Mouse (Mus musculus): ENCODE measurements around the gene Cacna1h. TPM values are rescaled to one million over a fixed set of nuclear protein-coding genes. Genes with fewer than 3 reads are reported as not detected.

The Cacna1h gene
- polyA plus RNA-seq, 1 experiment from 2014 or later, result 2.2 TPM

GRCm38 (mm10) chr17:25333943-25334342 is 99.6 kb downstream of the Cacna1h start:
- H3K4me1 ChIP-seq (ENCODE audit: control insufficient read depth, insufficient read depth, low read length), result no peaks in the 10 kb centered on the region

GRCm38 (mm10) chr17:25332321-25332720 is 101.3 kb downstream of the Cacna1h start:
- no peak for ATAC-seq
- no peak overlapping the region for H3K27ac ChIP-seq (ENCODE audit: low read length)
- no peak overlapping the region for H3K4me2 ChIP-seq (ENCODE audit: low read depth, low read length)
- H3K36me3 ChIP-seq (ENCODE audit: control insufficient read depth, insufficient read depth, low read length), result no peaks in the 10 kb centered on the region
- H3K9ac ChIP-seq (ENCODE audit: low read depth, low read length), result no peak overlapping the region
- no peaks in the 10 kb centered on the region for H3K27me3 ChIP-seq (replicated peaks; ENCODE audit: control insufficient read depth, insufficient read depth, low read length)
- H3K9me3 ChIP-seq (ENCODE audit: control insufficient read depth, low read length), result no peaks in the 10 kb centered on the region
- WGBS, result 80% methylated on average over 9 of the region's 9 CpGs
- H3K4me3 ChIP-seq (ENCODE audit: low read length), result no peak overlapping the region
- H3K4me1 ChIP-seq (ENCODE audit: control insufficient read depth, insufficient read depth, low read length), result no peaks in the 10 kb centered on the region

More at GRCm38 (mm10) chr17:25333943-25334342, 99.6 kb downstream of the Cacna1h start:
- ATAC-seq, result no peak
- Histone ChIP-seq H3K4me2 (ENCODE audit: low read depth, low read length) (no peak overlapping the region), H3K9ac (ENCODE audit: low read depth, low read length) (no peak overlapping the region), H3K27ac (ENCODE audit: low read length) (no peak overlapping the region), H3K27me3 (replicated peaks; ENCODE audit: control insufficient read depth, insufficient read depth, low read length) (no peaks in the 10 kb centered on the region), H3K36me3 (ENCODE audit: control insufficient read depth, insufficient read depth, low read length) (no peaks in the 10 kb centered on the region), H3K4me3 (ENCODE audit: low read length) (no peak overlapping the region), H3K9me3 (ENCODE audit: control insufficient read depth, low read length) (no peaks in the 10 kb centered on the region)
- 3% methylated on average over 8 of the region's 8 CpGs for WGBS

Other genes starting within 250 kb of the Cacna1h start
- gene BC003965, start 249.2 kb downstream of the Cacna1h start, polyA plus RNA-seq (2015; fragmentation: Nextera tagmentation; extraction: Ambion mirVana), result 35.1 and 39.7 TPM in 2 replicates
- 4.8 and 5.3 TPM in 2 replicates for gene Unkl, start 245.4 kb downstream of the Cacna1h start, polyA plus RNA-seq (2015; fragmentation: Nextera tagmentation; extraction: Ambion mirVana)
- gene Gnptg, start 193.7 kb downstream of the Cacna1h start, polyA plus RNA-seq (2015; fragmentation: Nextera tagmentation; extraction: Ambion mirVana), result 40.6 and 45.8 TPM in 2 replicates
- gene Tsr3, start 193.6 kb downstream of the Cacna1h start, polyA plus RNA-seq (2015; fragmentation: Nextera tagmentation; extraction: Ambion mirVana), result 33.1 and 37.0 TPM in 2 replicates
- gene Baiap3, start 177.4 kb downstream of the Cacna1h start, polyA plus RNA-seq (2015; fragmentation: Nextera tagmentation; extraction: Ambion mirVana), result 2.5 and 4.0 TPM in 2 replicates
- gene Ube2i, start 159.2 kb downstream of the Cacna1h start, polyA plus RNA-seq (2015; fragmentation: Nextera tagmentation; extraction: Ambion mirVana), result 430 and 478 TPM in 2 replicates
- gene Prss34, start 135.4 kb downstream of the Cacna1h start, polyA plus RNA-seq (2015; fragmentation: Nextera tagmentation; extraction: Ambion mirVana), result 0.39 and 0.62 TPM in 2 replicates
- not detected in 2 replicates for gene Prss28, start 125.1 kb downstream of the Cacna1h start, polyA plus RNA-seq (2015; fragmentation: Nextera tagmentation; extraction: Ambion mirVana)
- not detected in 2 replicates for gene Prss29, start 115.1 kb downstream of the Cacna1h start, polyA plus RNA-seq (2015; fragmentation: Nextera tagmentation; extraction: Ambion mirVana)
- 0.22 TPM in 1 of 2 replicates, not detected in the other for gene Tpsab1, start 88.2 kb downstream of the Cacna1h start, polyA plus RNA-seq (2015; fragmentation: Nextera tagmentation; extraction: Ambion mirVana)
- 3.7 and 4.5 TPM in 2 replicates for gene Tpsb2, start 67.5 kb downstream of the Cacna1h start, polyA plus RNA-seq (2015; fragmentation: Nextera tagmentation; extraction: Ambion mirVana)
- gene Tpsg1, start 64.5 kb downstream of the Cacna1h start, polyA plus RNA-seq (2015; fragmentation: Nextera tagmentation; extraction: Ambion mirVana), result 26.3 and 28.6 TPM in 2 replicates
- not detected in 2 replicates for gene Tekt4, start 20.8 kb upstream of the Cacna1h start, polyA plus RNA-seq (2015; fragmentation: Nextera tagmentation; extraction: Ambion mirVana)
- 0.78 and 1.0 TPM in 2 replicates for gene Sstr5, start 63.5 kb upstream of the Cacna1h start, polyA plus RNA-seq (2015; fragmentation: Nextera tagmentation; extraction: Ambion mirVana)
- 3.6 and 4.3 TPM in 2 replicates for gene Sox8, start 136.9 kb upstream of the Cacna1h start, polyA plus RNA-seq (2015; fragmentation: Nextera tagmentation; extraction: Ambion mirVana)
- gene Lmf1, start 145.3 kb upstream of the Cacna1h start, polyA plus RNA-seq (2015; fragmentation: Nextera tagmentation; extraction: Ambion mirVana), result 39.1 and 40.6 TPM in 2 replicates

Data from intestine, embryonic 16.5 days (tissue).